Mouse (Mus musculus) neural tube, embryonic 15.5 days (tissue): ENCODE measurements around the gene Tcf7l2. TPM values are rescaled to one million over a fixed set of nuclear protein-coding genes. Genes with fewer than 3 reads are reported as not detected.

ENCODE experiments used
- ATAC-seq: fragments of 200-750 bp; cut with Nextera tagmentation; 2 replicates; pipeline ENCODE4 v1.8.0; 2017; ENCODE audit warnings: mild to moderate bottlenecking, moderate TSS enrichment, moderate library complexity; ENCODE audit not compliant: low FRiP score
- H3K27ac ChIP-seq: fragments of 300-500 bp; sonication (generic); replicated peaks from 2 replicates; pipeline ENCODE4 v1.5.1; 2015; ENCODE audit warnings: mild to moderate bottlenecking, inconsistent platforms
- H3K27me3 ChIP-seq: fragments of 300-500 bp; sonication (generic); replicated peaks from 2 replicates; pipeline ENCODE4 v1.6.1; 2015; ENCODE audit warnings: inconsistent platforms
- H3K36me3 ChIP-seq: fragments of 300-500 bp; sonication (generic); 2 replicates; pipeline ENCODE4 v1.6.1; 2015; ENCODE audit warnings: inconsistent platforms
- H3K4me1 ChIP-seq: fragments of 300-500 bp; sonication (generic); 2 replicates; pipeline ENCODE4 v1.6.1; 2015; ENCODE audit warnings: inconsistent platforms
- H3K4me2 ChIP-seq: fragments of 300-500 bp; sonication (generic); 2 replicates; pipeline ENCODE4 v1.6.1; 2015; ENCODE audit warnings: inconsistent platforms, mild to moderate bottlenecking, moderate library complexity
- H3K4me3 ChIP-seq: fragments of 300-500 bp; sonication (generic); replicated peaks from 2 replicates; pipeline ENCODE4 v1.5.1; 2015; ENCODE audit warnings: mild to moderate bottlenecking, inconsistent platforms
- H3K9ac ChIP-seq: fragments of 300-500 bp; sonication (generic); replicated peaks from 2 replicates; pipeline ENCODE4 v1.6.1; 2015; ENCODE audit warnings: mild to moderate bottlenecking, inconsistent platforms
- H3K9me3 ChIP-seq: fragments of 300-500 bp; sonication (generic); replicated peaks from 2 replicates; pipeline ENCODE4 v1.6.1; 2016; ENCODE audit warnings: inconsistent platforms
- WGBS: fragments of 180-500 bp; shearing (Covaris S2); methylation state at CpG from one replicate; pipeline ENCODE4 v1.1.7; 2015; ENCODE audit warnings: mixed read lengths; 5-methylcytosine and 5-hydroxymethylcytosine counted together
- polyA plus RNA-seq: library from polyadenylated mRNA; unstranded; fragments of >200 nt; fragmentation: Nextera tagmentation; extraction: Ambion mirVana; gene quantifications from 2 replicates; pipeline ENCODE4 v1.2.1, GENCODE M21; 2015

Gene Tcf7l2
- polyA plus RNA-seq, 1 experiment from 2014 or later: 13.3 TPM

GRCm38 (mm10) chr19:55868597-55868996, 127.0 kb downstream of the Tcf7l2 start:
- no peak overlapping the region for H3K4me2 ChIP-seq
- no peaks in the 10 kb centered on the region for H3K27me3 ChIP-seq
- H3K27ac ChIP-seq: no peak overlapping the region
- no peak overlapping the region for H3K9ac ChIP-seq
- 92% methylated on average over 4 of the region's 4 CpGs for WGBS
- no peak for ATAC-seq
- no peak overlapping the region for H3K4me3 ChIP-seq
- H3K36me3 ChIP-seq: no peaks in the 10 kb centered on the region
- H3K4me1 ChIP-seq: no peaks in the 10 kb centered on the region
- H3K9me3 ChIP-seq: no peaks in the 10 kb centered on the region

GRCm38 (mm10) chr19:55870825-55871224, 129.2 kb downstream of the Tcf7l2 start:
- no peak for ATAC-seq
- Histone ChIP-seq H3K4me1 (no peaks in the 10 kb centered on the region), H3K9me3 (no peaks in the 10 kb centered on the region), H3K4me3 (no peak overlapping the region), H3K27ac (no peak overlapping the region), H3K27me3 (no peaks in the 10 kb centered on the region), H3K36me3 (no peaks in the 10 kb centered on the region), H3K9ac (no peak overlapping the region), H3K4me2 (no peak overlapping the region)
- WGBS: 73% methylated on average over 12 of the region's 12 CpGs

- Histone ChIP-seq H3K4me3 (no peak overlapping the region), H3K9me3 (no peaks in the 10 kb centered on the region), H3K36me3 (no peaks in the 10 kb centered on the region), H3K27ac (no peak overlapping the region), H3K4me1 (no peaks in the 10 kb centered on the region), H3K4me2 (no peak overlapping the region), H3K9ac (no peak overlapping the region), H3K27me3 (no peaks in the 10 kb centered on the region)
- 88% methylated on average over 3 of the region's 3 CpGs for WGBS
- no peak for ATAC-seq
These were observed 129.9 kb downstream of the Tcf7l2 start for GRCm38 (mm10) chr19:55871496-55871895.

GRCm38 (mm10) chr19:55873221-55873620, 131.6 kb downstream of the Tcf7l2 start:
- Histone ChIP-seq H3K4me1 (peaks cover 8% of the 10 kb centered on the region; the same call in 1 of the 2 replicates), H3K27me3 (no peaks in the 10 kb centered on the region), H3K27ac (no peak overlapping the region), H3K36me3 (no peaks in the 10 kb centered on the region), H3K4me2 (no peak overlapping the region), H3K4me3 (no peak overlapping the region), H3K9ac (no peak overlapping the region), H3K9me3 (no peaks in the 10 kb centered on the region)
- ATAC-seq: no peak
- WGBS: 72% methylated on average over 3 of the region's 3 CpGs

- Histone ChIP-seq H3K9me3 (no peaks in the 10 kb centered on the region), H3K4me2 (no peak overlapping the region), H3K9ac (no peak overlapping the region), H3K36me3 (no peaks in the 10 kb centered on the region), H3K4me1 (peaks cover 16% of the 10 kb centered on the region), H3K4me3 (no peak overlapping the region), H3K27ac (no peak overlapping the region), H3K27me3 (no peaks in the 10 kb centered on the region)
- WGBS: 35% methylated on average over 3 of the region's 3 CpGs
- no peak for ATAC-seq
These were observed 134.9 kb downstream of the Tcf7l2 start for GRCm38 (mm10) chr19:55876501-55876900.

GRCm38 (mm10) chr19:55877404-55877915, 135.8 kb downstream of the Tcf7l2 start:
- H3K4me3 ChIP-seq: no peak overlapping the region
- no peak overlapping the region for H3K9ac ChIP-seq
- 10% methylated on average over 7 of the region's 7 CpGs for WGBS
- H3K4me1 ChIP-seq: peaks cover 16% of the 10 kb centered on the region
- H3K36me3 ChIP-seq: no peaks in the 10 kb centered on the region
- no peaks in the 10 kb centered on the region for H3K9me3 ChIP-seq
- ATAC-seq: no peak; the same call in 1 of the 2 replicates
- no peak overlapping the region for H3K4me2 ChIP-seq
- H3K27ac ChIP-seq: no peak overlapping the region
- H3K27me3 ChIP-seq: no peaks in the 10 kb centered on the region

GRCm38 (mm10) chr19:55880664-55881359, 139.2 kb downstream of the Tcf7l2 start:
- no peak overlapping the region for H3K4me3 ChIP-seq
- H3K4me1 ChIP-seq: peaks cover 16% of the 10 kb centered on the region
- H3K36me3 ChIP-seq: no peaks in the 10 kb centered on the region
- H3K27me3 ChIP-seq: no peaks in the 10 kb centered on the region
- H3K9me3 ChIP-seq: no peaks in the 10 kb centered on the region
- peak overlapping the region; percentile 22; the same call in 1 of the 2 replicates for H3K4me2 ChIP-seq
- ATAC-seq: peak; percentile 31; the same call in 1 of the 2 replicates
- 36% methylated on average over 13 of the region's 13 CpGs for WGBS
- H3K27ac ChIP-seq: no peak overlapping the region
- no peak overlapping the region for H3K9ac ChIP-seq

GRCm38 (mm10) chr19:55886536-55886935, 144.9 kb downstream of the Tcf7l2 start:
- H3K4me1 ChIP-seq: no peaks in the 10 kb centered on the region
- no peaks in the 10 kb centered on the region for H3K27me3 ChIP-seq
- H3K9me3 ChIP-seq: no peaks in the 10 kb centered on the region
- no peak overlapping the region for H3K27ac ChIP-seq
- no peaks in the 10 kb centered on the region for H3K36me3 ChIP-seq
- H3K4me3 ChIP-seq: no peak overlapping the region
- H3K9ac ChIP-seq: no peak overlapping the region
- no peak for ATAC-seq
- 70% methylated on average over 14 of the region's 14 CpGs for WGBS
- H3K4me2 ChIP-seq: no peak overlapping the region

GRCm38 (mm10) chr19:55891692-55892183, 150.1 kb downstream of the Tcf7l2 start:
- H3K36me3 ChIP-seq: no peaks in the 10 kb centered on the region
- H3K4me3 ChIP-seq: no peak overlapping the region
- 63% methylated on average over 9 of the region's 9 CpGs for whole genome bisulfite sequencing
- no peaks in the 10 kb centered on the region for H3K9me3 ChIP-seq
- ATAC-seq: no peak
- peaks cover 28% of the 10 kb centered on the region for H3K27me3 ChIP-seq
- H3K4me2 ChIP-seq: no peak overlapping the region
- peaks cover 17% of the 10 kb centered on the region for H3K4me1 ChIP-seq
- no peak overlapping the region for H3K27ac ChIP-seq
- H3K9ac ChIP-seq: no peak overlapping the region

- Histone ChIP-seq H3K27ac (no peak overlapping the region), H3K4me1 (peaks cover 17% of the 10 kb centered on the region), H3K9me3 (no peaks in the 10 kb centered on the region), H3K36me3 (no peaks in the 10 kb centered on the region), H3K4me2 (no peak overlapping the region), H3K4me3 (no peak overlapping the region), H3K9ac (no peak overlapping the region), H3K27me3 (peaks cover 45% of the 10 kb centered on the region)
- WGBS: 70% methylated on average over 11 of the region's 11 CpGs
- no peak for ATAC-seq
These were observed 151.9 kb downstream of the Tcf7l2 start for GRCm38 (mm10) chr19:55893557-55893956.

GRCm38 (mm10) chr19:55894396-55894795, 152.8 kb downstream of the Tcf7l2 start:
- Histone ChIP-seq H3K27me3 (peaks cover 52% of the 10 kb centered on the region), H3K9ac (no peak overlapping the region), H3K4me3 (no peak overlapping the region), H3K36me3 (no peaks in the 10 kb centered on the region), H3K27ac (no peak overlapping the region), H3K4me2 (no peak overlapping the region), H3K4me1 (peaks cover 17% of the 10 kb centered on the region), H3K9me3 (no peaks in the 10 kb centered on the region)
- 33% methylated on average over 9 of the region's 9 CpGs for WGBS
- ATAC-seq: no peak

- no peak overlapping the region for H3K27ac ChIP-seq
- peaks cover 57% of the 10 kb centered on the region for H3K27me3 ChIP-seq
- WGBS: under 1% methylated on average over 27 of the region's 27 CpGs
- H3K9me3 ChIP-seq: no peaks in the 10 kb centered on the region
- ATAC-seq: peak; percentile 68; the same call in 1 of the 2 replicates
- H3K4me2 ChIP-seq: peak overlapping the region; percentile 54
- no peak overlapping the region for H3K9ac ChIP-seq
- H3K36me3 ChIP-seq: no peaks in the 10 kb centered on the region
- peaks cover 17% of the 10 kb centered on the region for H3K4me1 ChIP-seq
- peak overlapping the region; percentile 27 for H3K4me3 ChIP-seq
These were observed 153.7 kb downstream of the Tcf7l2 start for GRCm38 (mm10) chr19:55895317-55895716.
